Mouse (Mus musculus) liver, embryonic 14.5 days (tissue): ENCODE measurements at regions not wholly inside any gene's neighbourhood (a gene's known extent, or its start where the extent isn't known, plus 50 kb on each side); places are given as distances from the start of the nearest gene placed in this dataset.

Source experiments
- CTCF ChIP-seq: IDR thresholded peaks from 2 replicates; pipeline ENCODE4 v1.5.1; 2016; ENCODE audit warnings: antibody characterized with exemption, low read depth, control low read depth
- EP300 ChIP-seq: IDR thresholded peaks from 2 replicates; pipeline ENCODE4 v1.6.1; 2016; ENCODE audit warnings: antibody characterized with exemption, low read depth

DNA sequence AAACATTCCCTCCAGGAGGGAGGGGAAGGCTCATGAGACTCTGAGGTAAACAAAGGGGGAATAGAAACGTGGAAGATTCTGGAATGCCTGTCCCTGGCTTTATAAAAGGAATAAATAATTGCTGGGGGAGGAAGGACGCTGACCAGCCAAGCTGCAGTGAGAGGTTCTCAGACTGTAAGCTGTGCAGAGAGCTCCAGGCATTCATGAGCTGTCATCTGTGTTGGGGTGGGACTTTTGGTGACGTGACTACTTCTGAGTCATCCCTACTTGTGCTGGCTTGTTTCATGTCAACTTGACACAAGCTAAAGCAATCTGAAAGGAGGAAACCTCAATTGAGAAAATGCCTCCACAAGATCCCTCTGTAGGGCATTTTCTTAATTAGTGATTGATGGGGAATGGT is 246.9 kb downstream of the Sp3 start:
- TF ChIP-seq CTCF (no peak), EP300 (no peak)
